Mouse (Mus musculus) layer of hippocampus, adult 8-10 months (tissue): ENCODE data around the gene Hoxd1. TPM values are rescaled to one million over a fixed set of nuclear protein-coding genes. Genes with fewer than 3 reads are reported as not detected.

Experiments
- microRNA-seq, 2 experiments: library from miRNA; unstranded; fragments of <30 nt; microRNA quantifications; one replicate each; pipeline ENCODE4 v1.2.0; 2022
- total RNA-seq, 4 experiments: library from RNA; stranded (reverse); gene quantifications; 2 replicates each; pipeline ENCODE4 v1.2.4; 2022

The Hoxd1 gene
- total RNA-seq, 4 experiments from 2014 or later, result 0.17 to 0.27 TPM; not detected in 2

Small RNAs within 50 kb of the gene (microRNA-seq; reads per million reads assigned to microRNA genes)
- 71.1 to 114 reads per million in 2 experiments for gene Mir10b

Other genes with a start within 250 kb of the Hoxd1 start
- gene Lnpk, start 183.5 kb upstream of the Hoxd1 start, total RNA-seq, result 10 to 100 TPM; 49.6 to 66.6 (median 60.5) TPM
- gene Evx2, start 103.4 kb upstream of the Hoxd1 start, total RNA-seq, result not detected
- gene Hoxd13, start 94.7 kb upstream of the Hoxd1 start, total RNA-seq, result not detected
- not detected for gene Hoxd12, start 88.0 kb upstream of the Hoxd1 start, total RNA-seq
- gene Hoxd11, start 83.4 kb upstream of the Hoxd1 start, total RNA-seq, result not detected
- gene Hoxd10, start 71.1 kb upstream of the Hoxd1 start, total RNA-seq, result not detected
- not detected for gene Hoxd9, start 65.3 kb upstream of the Hoxd1 start, total RNA-seq
- not detected for gene Hoxd8, start 58.4 kb upstream of the Hoxd1 start, total RNA-seq
- not detected for gene Hoxd3, start 51.1 kb upstream of the Hoxd1 start, total RNA-seq
- gene Hoxd4, start 51.1 kb upstream of the Hoxd1 start, total RNA-seq, result not detected
- not detected for gene Gm28230, start 36.3 kb upstream of the Hoxd1 start, total RNA-seq
- 10 to 100 TPM; 41.0 to 46.5 (median 43.9) TPM for gene Mtx2, start 62.8 kb downstream of the Hoxd1 start, total RNA-seq